Mouse (Mus musculus) right cerebral cortex, adult 2 months (tissue): Measurements from ENCODE around the gene Spata21.

Experiments
- DNase-seq, 2 experiments: peaks; one replicate each; pipeline ENCODE4 v3.0.0; 2021 to 2022; ENCODE audit warnings: low spot score in 2 of 2

Spata21 gene

DNA sequence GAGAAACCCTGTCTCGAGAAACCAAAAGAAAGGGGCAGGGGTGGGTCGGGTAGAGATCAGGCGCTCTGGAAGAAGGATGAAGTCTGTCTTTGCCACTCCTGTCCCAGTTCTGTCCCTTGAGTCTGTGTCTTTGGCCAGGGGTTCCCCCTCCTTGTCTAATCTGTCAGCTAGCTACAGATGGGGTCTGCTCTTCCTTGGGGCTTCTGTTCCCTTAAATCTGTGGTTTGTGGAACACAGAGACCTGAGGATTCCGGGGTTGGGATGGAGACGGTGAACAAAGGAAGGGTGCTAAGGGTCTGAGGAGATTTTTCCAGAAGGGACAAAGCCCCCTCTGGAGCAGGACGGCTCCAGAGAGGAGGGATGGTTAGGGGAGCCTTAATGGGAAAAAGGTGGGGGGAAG, at the start of gene Spata21:
Spata21 (plus strand) TSS at position 301 of the 400 bp plus-strand sequence.
- no peak for DNase-seq

DNA sequence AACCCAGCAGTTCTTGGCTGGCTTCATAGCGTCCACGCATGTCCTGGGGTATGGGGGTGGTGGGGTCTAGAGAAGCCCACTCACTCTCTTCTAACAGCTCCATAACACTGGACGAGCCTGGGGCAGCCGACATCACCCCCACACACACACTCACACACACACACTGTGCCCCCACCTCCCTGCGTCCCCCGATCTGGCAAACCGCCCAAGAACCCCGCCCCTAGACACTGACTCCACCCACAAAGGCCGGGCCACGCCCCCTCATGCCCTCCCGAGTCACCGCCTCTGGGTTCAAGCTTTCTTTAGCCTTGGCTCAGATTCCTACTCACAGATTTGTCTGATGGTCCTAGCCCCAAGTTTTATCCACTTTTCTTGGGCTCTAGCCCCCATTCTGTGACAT, 47.0 kb upstream of the Spata21 start:
- no peak for DNase-seq

- DNase-seq: peak in 1 of 2 experiments; percentile 58
These were observed 43.3 kb upstream of the Spata21 start for GRCm38 (mm10) chr4:141044816-141045215.

GRCm38 (mm10) chr4:141048810-141049475, 39.2 kb upstream of the Spata21 start:
- peak in 1 of 2 experiments; percentile 55 for DNase-seq

DNA sequence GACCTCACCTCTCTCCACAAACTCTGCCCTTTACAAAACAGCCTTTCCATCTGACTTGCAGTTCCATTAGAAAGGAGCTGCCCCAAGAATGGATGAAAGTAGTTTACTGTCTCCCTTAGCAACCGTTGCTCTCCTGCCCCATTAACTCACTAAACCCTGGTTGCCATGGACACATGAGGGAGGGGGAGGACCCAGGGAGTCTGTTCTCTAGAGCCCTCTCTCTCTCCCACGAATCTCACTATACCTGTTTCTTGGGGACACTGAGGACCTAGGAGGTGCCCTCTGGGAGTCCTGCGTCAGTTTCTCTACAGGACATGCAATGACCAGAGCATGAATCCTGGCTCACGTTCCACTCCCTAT, 38.7 kb upstream of the Spata21 start:
- DNase-seq: peak; percentile 60 to 66

- no peak for DNase-seq
These were observed 35.7 kb upstream of the Spata21 start for GRCm38 (mm10) chr4:141052442-141052841.

DNA sequence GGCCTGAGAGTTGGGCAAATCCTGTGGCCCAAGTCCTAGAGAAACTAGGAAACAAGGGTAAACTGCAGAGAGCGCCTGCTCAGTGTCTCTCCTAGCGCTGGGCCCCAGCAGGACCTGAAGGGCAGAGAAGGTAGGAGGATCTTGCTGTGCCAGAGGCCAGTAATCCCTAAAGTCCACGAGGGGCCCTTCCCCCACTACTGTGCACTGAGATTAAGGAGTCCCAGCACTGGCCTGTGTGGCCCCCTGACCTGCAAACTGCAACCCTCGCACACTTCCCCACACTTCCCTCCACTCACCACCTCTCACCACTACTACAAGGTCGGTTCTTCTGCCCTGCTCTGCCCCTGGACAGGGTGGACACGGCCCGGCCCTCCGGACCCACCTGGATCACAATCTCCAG, 35.0 kb upstream of the Spata21 start:
- no peak for DNase-seq

- DNase-seq: peak; percentile 76 to 85
These were observed 34.5 kb upstream of the Spata21 start for GRCm38 (mm10) chr4:141053568-141054161.

- DNase-seq: no peak
These were observed 31.2 kb upstream of the Spata21 start for GRCm38 (mm10) chr4:141056970-141057369.

DNA sequence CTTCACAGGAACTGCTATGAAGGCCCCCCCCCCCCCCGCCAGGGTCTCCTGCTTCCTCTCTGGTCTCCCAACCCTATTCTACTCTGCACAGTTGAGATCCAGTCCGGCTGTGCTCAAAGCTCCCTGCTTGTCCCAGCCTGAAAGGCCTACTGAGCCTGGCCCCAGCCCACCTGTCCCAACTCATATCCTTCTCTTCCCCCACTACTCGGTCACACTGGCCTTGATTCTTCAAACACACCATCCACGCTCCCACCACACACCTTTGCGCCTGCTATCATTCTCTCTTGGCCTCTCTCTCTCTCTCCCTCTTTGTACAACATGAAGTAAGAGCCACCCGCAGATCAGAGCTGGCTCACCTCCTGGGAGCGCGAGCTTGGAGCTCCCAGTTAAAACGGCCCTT, 29.3 kb upstream of the Spata21 start:
- no peak for DNase-seq

DNA sequence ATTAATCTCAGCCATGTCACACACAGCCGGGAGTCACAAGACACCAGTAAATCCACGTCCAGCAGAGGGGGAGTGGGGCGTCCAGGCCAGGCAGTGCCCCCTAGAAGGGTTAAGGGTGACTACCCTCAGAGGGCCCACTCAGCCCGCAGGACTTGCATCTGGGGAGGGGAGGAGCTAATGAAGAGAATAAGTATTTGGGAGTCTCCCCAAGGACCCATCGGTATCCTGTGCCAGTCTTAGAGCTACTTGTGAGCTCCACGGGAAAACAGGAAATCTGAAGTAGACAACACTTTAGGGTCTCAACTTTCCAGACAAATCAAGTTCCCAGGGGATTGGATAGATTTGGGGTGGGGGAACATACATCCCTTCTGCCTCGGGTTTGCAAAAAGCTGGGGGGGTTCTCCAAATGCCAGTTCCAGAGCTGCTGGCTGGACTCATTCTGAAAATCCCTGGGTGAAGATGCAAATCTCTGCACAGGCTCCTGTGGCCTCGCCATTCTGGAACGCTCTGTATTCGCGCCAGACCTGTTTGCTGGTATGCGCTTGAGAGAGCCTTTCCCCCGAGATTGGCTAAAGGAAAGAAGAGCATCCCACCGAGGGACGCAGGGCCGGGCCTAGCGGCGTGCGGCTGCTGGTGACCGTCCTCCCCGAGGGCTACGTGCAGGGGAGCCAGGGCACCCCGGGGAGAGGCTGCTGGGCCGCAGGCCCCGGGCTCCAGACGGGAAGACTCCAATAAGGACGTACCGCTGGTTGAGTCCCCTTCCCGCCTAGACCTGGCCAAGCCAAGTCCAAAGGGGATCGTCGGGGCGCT, 28.3 kb upstream of the Spata21 start:
- DNase-seq: no peak

DNA sequence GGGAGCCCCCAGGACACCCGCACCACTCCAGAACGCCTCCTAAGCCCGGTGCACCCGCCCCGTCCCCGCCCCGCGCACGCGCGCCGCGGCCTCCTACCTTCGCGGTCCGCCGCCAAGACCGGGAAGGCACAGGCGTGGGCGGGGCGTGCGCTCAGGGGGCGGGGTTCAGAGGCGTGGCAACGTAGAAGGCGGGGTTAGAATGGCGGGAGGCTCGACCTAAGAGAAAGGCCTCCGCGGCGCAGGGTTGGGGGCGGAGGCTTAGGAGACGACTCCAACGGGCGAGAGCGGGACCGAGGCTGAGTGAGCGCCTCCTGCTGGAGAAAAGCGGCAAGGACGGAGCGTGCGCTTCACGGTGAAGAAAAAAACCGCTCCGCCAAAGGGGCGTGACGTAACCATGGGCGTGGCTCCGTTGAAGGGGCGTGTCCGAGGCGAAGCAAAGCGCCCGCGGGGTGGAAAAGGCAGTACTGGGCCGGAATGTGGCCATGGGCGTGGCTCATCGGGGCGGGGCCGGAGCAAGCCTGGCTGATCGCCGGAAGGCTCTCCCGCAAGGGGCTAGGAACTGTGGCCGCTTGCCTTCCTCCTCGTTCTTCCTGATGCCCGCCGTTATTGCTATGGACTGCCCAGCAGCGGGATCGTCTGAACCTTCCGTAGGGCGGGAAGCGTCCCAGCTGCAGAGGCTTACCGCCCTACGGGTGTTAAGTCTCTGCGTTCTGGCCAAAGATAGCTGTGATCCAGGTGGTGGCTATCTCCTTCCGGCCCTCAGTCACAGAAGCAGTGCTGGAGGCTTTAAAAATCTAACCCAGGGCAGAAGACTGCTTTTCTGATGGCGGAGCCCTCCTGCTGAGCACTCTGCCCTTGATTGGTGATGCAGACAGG, 27.5 kb upstream of the Spata21 start, which contains the start of gene Crocc:
Crocc (minus strand) TSS at position 125 of the 876 bp plus-strand sequence.
- DNase-seq: peak; percentile 98 to 99

DNA sequence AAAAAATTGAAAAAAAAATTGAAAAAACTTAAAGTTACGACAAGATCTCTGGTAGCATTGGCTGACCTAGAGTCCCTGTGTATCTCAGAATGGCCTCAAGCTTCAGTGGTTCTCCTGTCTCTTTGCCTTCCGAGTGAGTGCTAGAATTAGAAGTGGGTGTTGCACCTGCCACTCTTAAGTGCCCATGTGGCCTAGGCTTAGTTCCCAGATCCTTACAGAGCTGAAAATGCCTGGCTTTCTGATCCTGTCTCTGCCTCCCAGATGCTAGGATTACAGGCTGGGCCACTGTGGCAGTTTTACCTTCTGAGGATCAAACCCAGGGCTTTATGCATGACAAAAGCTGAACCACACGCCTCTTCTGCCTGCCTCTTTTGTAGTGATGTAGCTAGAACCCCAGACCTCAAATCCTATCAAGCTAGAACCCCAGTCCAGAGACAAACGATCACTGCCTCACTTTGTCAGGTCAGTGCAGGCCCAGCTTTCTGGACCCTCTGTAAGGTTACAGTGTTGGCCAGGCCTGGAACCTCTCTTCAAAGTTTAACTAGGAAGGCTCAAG, 24.0 kb upstream of the Spata21 start:
- DNase-seq: no peak

GRCm38 (mm10) chr4:141065123-141065522, 23.0 kb upstream of the Spata21 start:
- peak; percentile 80 to 85 for DNase-seq

GRCm38 (mm10) chr4:141066709-141067515, 21.2 kb upstream of the Spata21 start:
- DNase-seq: no peak

DNA sequence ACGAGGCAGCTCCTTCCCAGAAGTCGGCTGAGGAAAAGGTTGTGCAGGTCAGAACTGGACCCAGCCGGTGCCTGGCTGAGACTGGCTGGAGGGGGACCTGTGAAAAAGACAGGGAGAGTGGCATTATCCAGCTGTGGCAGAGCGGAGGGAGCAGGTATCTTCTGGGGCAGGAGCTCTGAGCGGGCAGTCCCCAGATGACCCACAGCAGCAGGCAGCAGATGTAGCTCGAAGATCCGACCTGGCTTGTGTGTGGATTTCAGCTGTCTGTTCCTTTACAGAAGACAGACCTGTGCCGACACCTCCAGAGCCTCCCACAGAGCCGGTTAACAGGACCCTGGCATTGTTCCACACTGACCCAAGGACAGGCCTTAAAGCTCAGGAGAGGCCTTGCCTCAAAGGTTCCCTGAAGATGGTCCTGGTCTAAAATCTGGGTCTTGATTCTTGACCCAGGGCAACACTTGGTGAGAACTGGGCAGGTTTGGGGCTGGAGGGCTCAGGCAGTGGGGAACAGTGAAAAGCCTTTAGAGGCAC, 20.6 kb upstream of the Spata21 start:
- DNase-seq: no peak

GRCm38 (mm10) chr4:141068655-141069054, 19.5 kb upstream of the Spata21 start:
- DNase-seq: no peak

DNA sequence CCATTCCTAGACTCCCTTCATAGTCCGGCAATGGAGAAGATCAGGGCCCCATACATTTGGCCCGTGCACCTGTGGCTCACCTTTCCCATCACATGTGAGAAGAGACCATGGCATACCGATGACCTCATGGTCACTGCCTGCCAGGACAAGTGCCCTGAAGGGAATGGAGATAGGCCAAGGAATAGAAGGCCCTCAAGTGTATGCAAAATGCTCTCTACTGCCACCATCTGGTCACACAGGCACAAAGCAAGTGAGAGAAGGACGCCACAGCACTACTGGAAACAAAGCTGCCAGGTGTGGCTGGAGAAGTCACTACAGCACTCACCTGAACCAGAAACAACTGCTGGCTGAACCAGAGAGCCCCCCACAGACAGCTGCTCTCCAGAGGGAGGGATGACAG, 18.4 kb upstream of the Spata21 start:
- peak in 1 of 2 experiments; percentile 69 for DNase-seq

- DNase-seq: no peak
These were observed 15.6 kb upstream of the Spata21 start for GRCm38 (mm10) chr4:141072502-141072901.

GRCm38 (mm10) chr4:141073661-141074060, 14.5 kb upstream of the Spata21 start:
- peak; percentile 80 to 86 for DNase-seq
